In the genomic region with DNA sequence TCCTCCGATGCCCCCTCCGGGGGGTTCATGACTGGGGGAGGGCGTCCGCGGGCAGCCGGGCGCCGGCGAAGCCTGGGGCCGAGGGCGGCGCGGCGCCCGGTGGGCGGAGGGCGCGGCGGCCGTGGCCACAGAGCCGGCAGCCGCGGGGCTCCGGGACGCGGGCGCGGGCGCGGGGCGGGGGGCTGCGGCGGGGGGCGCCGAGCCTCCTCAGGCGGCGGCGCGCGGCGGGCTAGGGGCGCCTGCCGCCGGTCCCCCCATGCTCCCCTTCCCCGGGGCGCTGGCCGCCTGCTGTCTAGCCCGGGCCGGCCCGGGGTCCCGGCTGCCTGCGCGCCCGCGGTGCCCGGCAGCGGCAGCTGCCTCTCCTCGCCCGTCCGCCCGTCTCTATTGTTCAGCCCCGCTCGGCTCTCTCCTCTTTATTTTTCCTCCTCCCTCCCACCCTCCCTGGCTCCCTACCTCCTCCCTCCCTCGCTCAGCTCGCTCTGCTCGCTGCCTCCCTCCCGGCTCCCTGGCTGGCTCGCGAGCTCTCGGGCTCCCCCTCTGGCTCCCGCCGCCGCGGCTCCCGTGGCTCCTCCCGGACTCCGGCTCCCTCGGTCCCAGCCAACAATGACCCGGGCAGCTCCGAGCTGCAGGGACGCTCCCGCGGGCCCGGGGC, we compare ENCODE assay signal across 8 mouse cellular contexts. TPM values are rescaled to one million over a fixed set of nuclear protein-coding genes. Genes with fewer than 3 reads are reported as not detected.
DNase-seq lines count a peak whose midpoint lies in the region; ATAC-seq and TF ChIP-seq lines count a peak whose summit lies in the region.

TSS of gene Kalrn (minus strand) at position 382 of the 652 bp plus-strand sequence.

- TF ChIP-seq POLR2A in MEL (IDR thresholded peaks at IDR 0.05; ENCODE audit: control insufficient read depth in 1 of 2, insufficient read depth in 1 of 2, low read depth in 1 of 2, low read length in 2 of 2, poor library complexity in 1 of 2): no peak
- 0 out of 2 replicates have a peak, but pooled peaks have one; percentile 22 for TF ChIP-seq POLR2A in lung, adult 2 months (IDR thresholded peaks at IDR 0.05; ENCODE audit: borderline replicate concordance, extremely low read depth, low read depth, low read length)

- no peak for DNase-seq in MEL (ENCODE audit: low read depth, low spot score)
- DNase-seq in cerebellum, adult 18-20 months: peak; percentile 90
- DNase-seq in layer of hippocampus, adult 2 months (ENCODE audit: low spot score in 2 of 2): peak; percentile 90 to 92
- peak; percentile 86 for DNase-seq in lung, adult 2 months
- peak; percentile 87 for DNase-seq in ovary, postnatal 10 days (ENCODE audit: low spot score)
- DNase-seq in thymus, postnatal 25 days: peak; percentile 61

- TF ChIP-seq CTCF in MEL (IDR thresholded peaks at IDR 0.05 in 2 of 3, conservative IDR thresholded peaks at IDR 0.05 in 1 of 3; ENCODE audit: control insufficient read depth in 1 of 3, insufficient read depth in 1 of 3, low read depth in 2 of 3, low read length in 3 of 3, poor library complexity in 1 of 3, severe bottlenecking in 1 of 3): no peak
- peak; percentile 76 for TF ChIP-seq CTCF in layer of hippocampus, adult 2 months (conservative IDR thresholded peaks at IDR 0.05)
- TF ChIP-seq CTCF in lung, adult 2 months (IDR thresholded peaks at IDR 0.05; ENCODE audit: insufficient read depth, low read length): 0 out of 2 replicates have a peak, but pooled peaks have one; percentile 26

- no peak for TF ChIP-seq RAD21 in MEL (IDR thresholded peaks at IDR 0.05; ENCODE audit: low read depth, low read length)

- no peak within 1 kb of the TSS for H3K27ac ChIP-seq in MEL (ENCODE audit: control insufficient read depth, low read depth, low read length)
- H3K27ac ChIP-seq in layer of hippocampus, adult 2 months: peak within 1 kb of the TSS; percentile 95

- WGBS in lung, adult 2 months: 4% methylated on average over 77 of the region's 84 CpGs

- H3K36me3 ChIP-seq in MEL (ENCODE audit: control insufficient read depth in 1 of 2, insufficient read depth in 2 of 2, low read length in 2 of 2): no peaks in the 10 kb centered on the region

- no peak within 1 kb of the TSS for H3K9ac ChIP-seq in MEL (ENCODE audit: control insufficient read depth, low read depth, low read length, poor library complexity, severe bottlenecking)

- H3K79me2 ChIP-seq in MEL (ENCODE audit: control insufficient read depth, insufficient read depth, low read length, poor library complexity): no peaks in the 10 kb centered on the region

- no peak for TF ChIP-seq EP300 in MEL (IDR thresholded peaks at IDR 0.05; ENCODE audit: low read depth in 1 of 2, low read length in 2 of 2)

- ATAC-seq in frontal cortex, adult (ENCODE audit: low TSS enrichment): peak; percentile 86
- peak; percentile 71 to 89; a peak in 3 of 4 replicates for ATAC-seq in hematopoietic stem cell, adult 5-6 weeks (replicated peaks in 1 of 2; ENCODE audit: insufficient read depth in 1 of 2, low FRiP score in 2 of 2, low TSS enrichment in 1 of 2, low read depth in 1 of 2, poor library complexity in 2 of 2, severe bottlenecking in 2 of 2)

- H3K4me1 ChIP-seq in MEL (ENCODE audit: control insufficient read depth in 1 of 2, insufficient read depth in 2 of 2, low read length in 2 of 2): no peaks in the 10 kb centered on the region
- no peaks in the 10 kb centered on the region; the same call in 1 of the 2 replicates for H3K4me1 ChIP-seq in lung, adult 2 months (ENCODE audit: control insufficient read depth, insufficient read depth, low read length)

- H3K9me3 ChIP-seq in MEL (replicated peaks; ENCODE audit: insufficient read depth, low read length): no peaks in the 10 kb centered on the region

- no peak within 1 kb of the TSS for H3K4me3 ChIP-seq in MEL (ENCODE audit: control insufficient read depth in 1 of 2, insufficient read depth in 1 of 2, low read depth in 2 of 2, low read length in 2 of 2)
- peak within 1 kb of the TSS; percentile 83 for H3K4me3 ChIP-seq in layer of hippocampus, adult 2 months
- peak within 1 kb of the TSS; percentile 81 for H3K4me3 ChIP-seq in lung, adult 2 months (replicated peaks; ENCODE audit: extremely low read depth, low read depth, low read length)

- H3K27me3 ChIP-seq in MEL (ENCODE audit: control insufficient read depth in 1 of 2, insufficient read depth in 2 of 2, low read length in 2 of 2): no peaks in the 10 kb centered on the region

TF ChIP-seq in MEL, 35 proteins besides CTCF, POLR2A, EP300 and RAD21:
- no peak for TF ChIP-seq POLR2AphosphoS5 (IDR thresholded peaks at IDR 0.05; ENCODE audit: borderline replicate concordance, low read depth, low read length)
- TF ChIP-seq JUND (IDR thresholded peaks at IDR 0.05; ENCODE audit: low read depth, low read length): no peak
- no peak for TF ChIP-seq MAX (IDR thresholded peaks at IDR 0.05; ENCODE audit: low read length)
- no peak for TF ChIP-seq ZMIZ1 (IDR thresholded peaks at IDR 0.05; ENCODE audit: low read depth, low read length)
- TF ChIP-seq UBTF (IDR thresholded peaks at IDR 0.05; ENCODE audit: borderline replicate concordance, insufficient read depth, low read depth, low read length): no peak

RNA-seq across cellular contexts. Expression of gene Kalrn, which starts in this region (rescaled TPM):
- total RNA-seq in MEL (2012; rRNA removed): 9.5 and 10.4 TPM in 2 replicates
- polyA plus RNA-seq in MEL (2012; ENCODE audit: insufficient read depth in 1 of 2, insufficient read length in 2 of 2, low read depth in 1 of 2, low replicate concordance in 2 of 2, missing spikeins in 1 of 2): 10 to 100 TPM in 1 of 2 experiments, not detected in 1; 11.8 TPM
- total RNA-seq in hematopoietic stem cell, adult 5-6 weeks (2017): 6.8 and 10.2 TPM in 2 replicates
- total RNA-seq in layer of hippocampus, adult 2 months (2021): 100 to 1,000 TPM; 533 to 549 TPM
- polyA plus RNA-seq in lung, adult 2 months (2012; rRNA removed): 9.7 and 11.8 TPM in 2 replicates

Comparison
In these comparisons a context has a peak if more than half of its experiments do, and no peak if none do; other contexts are left out.
1. RNA of gene Kalrn (total RNA-seq): 533 to 549 TPM in layer of hippocampus, adult 2 months; 9.5 to 10.4 TPM in MEL and 6.8 to 10.2 TPM in hematopoietic stem cell, adult 5-6 weeks; every median in the first group is over 10 times any median in the second.
2. H3K4me3 ChIP-seq: peak in layer of hippocampus, adult 2 months (single experiment) and lung, adult 2 months (single experiment); none in MEL (0 of 2).
3. CTCF ChIP-seq: peak in layer of hippocampus, adult 2 months (single experiment) and lung, adult 2 months (single experiment); none in MEL (0 of 3).